Mouse (Mus musculus) kidney, embryonic 16.5 days (tissue): ENCODE data around the gene Ric1. TPM values are rescaled to one million over a fixed set of nuclear protein-coding genes. Genes with fewer than 3 reads are reported as not detected.
A peak's percentile ranks its signal among the peaks of the same experiment; 100 is the strongest.
"Not testable (repeated sequence)": the region's sequence is repeated elsewhere in the genome, so short reads cannot be mapped to it uniquely, and the experiment has no call there.

ENCODE experiments used
- ATAC-seq: fragments of 200-750 bp; cut with Nextera tagmentation; 2 replicates; pipeline ENCODE4 v1.8.0; 2017; ENCODE audit warnings: moderate TSS enrichment; ENCODE audit not compliant: low FRiP score, low TSS enrichment
- H3K27ac ChIP-seq: fragments of 300-500 bp; sonication (generic); 2 replicates; pipeline ENCODE4 v1.5.1; 2014; ENCODE audit warnings: low read length
- H3K27me3 ChIP-seq: fragments of 300-500 bp; sonication (generic); 2 replicates; pipeline ENCODE4 v1.6.1; 2014; ENCODE audit warnings: low read length, control low read depth, mixed read lengths; ENCODE audit not compliant: insufficient read depth
- H3K36me3 ChIP-seq: fragments of 300-500 bp; sonication (generic); 2 replicates; pipeline ENCODE4 v1.6.1; 2014; ENCODE audit warnings: low read length, control low read depth, mixed read lengths; ENCODE audit not compliant: insufficient read depth
- H3K4me1 ChIP-seq: fragments of 300-500 bp; sonication (generic); 2 replicates; pipeline ENCODE4 v1.6.1; 2014; ENCODE audit warnings: low read length, control low read depth, mixed read lengths; ENCODE audit not compliant: insufficient read depth
- H3K4me2 ChIP-seq: fragments of 300-500 bp; sonication (generic); replicated peaks from 2 replicates; pipeline ENCODE4 v1.6.1; 2014; ENCODE audit warnings: low read depth, low read length
- H3K4me3 ChIP-seq: fragments of 300-500 bp; sonication (generic); 2 replicates; pipeline ENCODE4 v1.5.1; 2014; ENCODE audit warnings: mild to moderate bottlenecking, low read length
- H3K9ac ChIP-seq: fragments of 300-500 bp; sonication (generic); replicated peaks from 2 replicates; pipeline ENCODE4 v1.6.1; 2014; ENCODE audit warnings: low read length
- H3K9me3 ChIP-seq: fragments of 300-500 bp; sonication (generic); 2 replicates; pipeline ENCODE4 v1.6.1; 2016; ENCODE audit warnings: low read length, control low read depth
- WGBS: fragments of 180-500 bp; shearing (Covaris S2); extraction: QIAGEN DNeasy Blood & Tissue Kit; methylation state at CpG from one replicate; pipeline ENCODE4 v1.1.7; 2014; 5-methylcytosine and 5-hydroxymethylcytosine counted together
- polyA plus RNA-seq: library from polyadenylated mRNA; unstranded; fragments of >200 nt; fragmentation: Nextera tagmentation; extraction: Ambion mirVana; gene quantifications from 2 replicates; pipeline ENCODE4 v1.2.1, GENCODE M21; 2015

Ric1 gene
- polyA plus RNA-seq, 1 experiment from 2014 or later = 11.6 TPM

GRCm38 (mm10) chr19:29522445-29523229, 555 bp downstream of the Ric1 start:
- Histone ChIP-seq H3K4me2 (peak overlapping the region; percentile 68), H3K27me3 (no peaks in the 10 kb centered on the region), H3K27ac (peak overlapping the region; percentile 97), H3K9ac (peak overlapping the region; percentile 94), H3K4me1 (peaks cover 17% of the 10 kb centered on the region), H3K4me3 (peak overlapping the region; percentile 94), H3K9me3 (no peaks in the 10 kb centered on the region), H3K36me3 (0 out of 2 replicates have a peak, but pooled peaks cover 7% of the 10 kb centered on the region)
- peak; percentile 80 for ATAC-seq
- WGBS = under 1% methylated on average over 87 of the region's 92 CpGs

GRCm38 (mm10) chr19:29523230-29523582, 1.1 kb downstream of the Ric1 start:
- Histone ChIP-seq H3K4me1 (peaks cover 17% of the 10 kb centered on the region), H3K4me3 (peak overlapping the region; percentile 94), H3K9ac (peak overlapping the region; percentile 94), H3K36me3 (0 out of 2 replicates have a peak, but pooled peaks cover 3% of the 10 kb centered on the region), H3K27me3 (no peaks in the 10 kb centered on the region), H3K4me2 (peak overlapping the region; percentile 68), H3K27ac (peak overlapping the region; percentile 97), H3K9me3 (no peaks in the 10 kb centered on the region)
- 0% methylated on average over 9 of the region's 9 CpGs for WGBS
- no peak for ATAC-seq

- H3K4me2 ChIP-seq = peak overlapping the region; percentile 68
- 21% methylated on average over 5 of the region's 5 CpGs for WGBS
- H3K4me1 ChIP-seq = peaks cover 17% of the 10 kb centered on the region
- no peaks in the 10 kb centered on the region for H3K27me3 ChIP-seq
- peak overlapping the region; percentile 94; the same call in 1 of the 2 replicates for H3K9ac ChIP-seq
- no peak for ATAC-seq
- peak overlapping the region; percentile 94 for H3K4me3 ChIP-seq
- H3K27ac ChIP-seq = no peak overlapping the region
- H3K9me3 ChIP-seq = peaks cover 2% of the 10 kb centered on the region; the same call in 1 of the 2 replicates
- 0 out of 2 replicates have a peak, but pooled peaks cover under 1% of the 10 kb centered on the region for H3K36me3 ChIP-seq
These were observed 1.6 kb downstream of the Ric1 start for GRCm38 (mm10) chr19:29523701-29524100.

- no peak overlapping the region for H3K9ac ChIP-seq
- H3K27ac ChIP-seq = no peak overlapping the region
- ATAC-seq = no peak
- peak overlapping the region; percentile 15; the same call in 1 of the 2 replicates for H3K4me2 ChIP-seq
- H3K4me1 ChIP-seq = peaks cover 17% of the 10 kb centered on the region
- H3K27me3 ChIP-seq = no peaks in the 10 kb centered on the region
- peaks cover 8% of the 10 kb centered on the region; the same call in 1 of the 2 replicates for H3K9me3 ChIP-seq
- 53% methylated on average over 4 of the region's 4 CpGs for WGBS
- no peak overlapping the region for H3K4me3 ChIP-seq
- H3K36me3 ChIP-seq = 0 out of 2 replicates have a peak, but pooled peaks cover 3% of the 10 kb centered on the region
These were observed 2.5 kb downstream of the Ric1 start for GRCm38 (mm10) chr19:29524614-29525013.

- not testable (repeated sequence) for ATAC-seq, H3K9ac ChIP-seq, H3K4me3 ChIP-seq, H3K4me2 ChIP-seq, H3K9me3 ChIP-seq, H3K27me3 ChIP-seq, H3K36me3 ChIP-seq, H3K27ac ChIP-seq
- 91% methylated on average over 4 of the region's 4 CpGs for WGBS
- H3K4me1 ChIP-seq = peaks cover 14% of the 10 kb centered on the region
These were observed 3.5 kb downstream of the Ric1 start for GRCm38 (mm10) chr19:29525588-29525987.

GRCm38 (mm10) chr19:29526837-29527236, 4.8 kb downstream of the Ric1 start:
- no peak for ATAC-seq
- Histone ChIP-seq H3K9me3 (peaks cover 8% of the 10 kb centered on the region; the same call in 1 of the 2 replicates), H3K9ac (no peak overlapping the region), H3K27ac (no peak overlapping the region), H3K36me3 (0 out of 2 replicates have a peak, but pooled peaks cover 3% of the 10 kb centered on the region), H3K27me3 (no peaks in the 10 kb centered on the region), H3K4me1 (peaks cover 6% of the 10 kb centered on the region), H3K4me3 (no peak overlapping the region), H3K4me2 (no peak overlapping the region)

GRCm38 (mm10) chr19:29527299-29527698, 5.2 kb downstream of the Ric1 start:
- H3K9me3 ChIP-seq = peaks cover 8% of the 10 kb centered on the region; the same call in 1 of the 2 replicates
- ATAC-seq = no peak
- H3K4me3 ChIP-seq = no peak overlapping the region
- no peak overlapping the region for H3K4me2 ChIP-seq
- 0 out of 2 replicates have a peak, but pooled peaks cover 3% of the 10 kb centered on the region for H3K36me3 ChIP-seq
- no peak overlapping the region for H3K9ac ChIP-seq
- WGBS = 94% methylated on average over 4 of the region's 4 CpGs
- H3K4me1 ChIP-seq = peaks cover 6% of the 10 kb centered on the region
- no peak overlapping the region for H3K27ac ChIP-seq
- H3K27me3 ChIP-seq = no peaks in the 10 kb centered on the region

- peaks cover 8% of the 10 kb centered on the region; the same call in 1 of the 2 replicates for H3K9me3 ChIP-seq
- 0 out of 2 replicates have a peak, but pooled peaks cover 3% of the 10 kb centered on the region for H3K36me3 ChIP-seq
- H3K4me1 ChIP-seq = peaks cover 6% of the 10 kb centered on the region
- 88% methylated on average over 2 of the region's 2 CpGs for WGBS
- no peak for ATAC-seq
- H3K27ac ChIP-seq = no peak overlapping the region
- H3K4me3 ChIP-seq = no peak overlapping the region
- H3K4me2 ChIP-seq = no peak overlapping the region
- H3K27me3 ChIP-seq = no peaks in the 10 kb centered on the region
- no peak overlapping the region for H3K9ac ChIP-seq
These were observed 6.5 kb downstream of the Ric1 start for GRCm38 (mm10) chr19:29528568-29528967.

- Histone ChIP-seq H3K9me3 (peaks cover 3% of the 10 kb centered on the region; the same call in 1 of the 2 replicates), H3K4me3 (no peak overlapping the region), H3K4me2 (no peak overlapping the region), H3K9ac (no peak overlapping the region), H3K36me3 (peaks cover 18% of the 10 kb centered on the region), H3K4me1 (no peaks in the 10 kb centered on the region), H3K27ac (no peak overlapping the region), H3K27me3 (no peaks in the 10 kb centered on the region)
- whole genome bisulfite sequencing = 83% methylated on average over 5 of the region's 5 CpGs
- ATAC-seq = no peak
These were observed 11.9 kb downstream of the Ric1 start for GRCm38 (mm10) chr19:29534030-29534429.
